Mouse (Mus musculus) gonadal fat pad, adult 2 months (tissue): ENCODE measurements around the gene Tbc1d1. TPM values are rescaled to one million over a fixed set of nuclear protein-coding genes. Genes with fewer than 3 reads are reported as not detected.

Experiments used
- DNase-seq: peaks from one replicate; pipeline ENCODE4 v3.0.0-alpha.2; 2012; ENCODE audit warnings: low read depth
- polyA plus RNA-seq: library from polyadenylated mRNA; depleted of rRNA; stranded (reverse); fragments of >200 nt; gene quantifications from 2 replicates; pipeline ENCODE4 v1.2.3, GENCODE M21; 2012

The Tbc1d1 gene
- polyA plus RNA-seq, 1 experiment = 31.9 TPM

GRCm38 (mm10) chr5:64279668-64280067, 123.6 kb downstream of the Tbc1d1 start:
- DNase-seq = no peak

- no peak for DNase-seq
These were observed 124.1 kb downstream of the Tbc1d1 start for GRCm38 (mm10) chr5:64280191-64280590.

- DNase-seq = no peak
These were observed 124.5 kb downstream of the Tbc1d1 start for GRCm38 (mm10) chr5:64280613-64281012.

- DNase-seq = no peak
These were observed 125.6 kb downstream of the Tbc1d1 start for GRCm38 (mm10) chr5:64281674-64282073.

GRCm38 (mm10) chr5:64282594-64282993, 126.5 kb downstream of the Tbc1d1 start:
- no peak for DNase-seq

GRCm38 (mm10) chr5:64285289-64285688, 129.2 kb downstream of the Tbc1d1 start:
- DNase-seq = no peak

- DNase-seq = no peak
These were observed 129.7 kb downstream of the Tbc1d1 start for GRCm38 (mm10) chr5:64285851-64286250.

GRCm38 (mm10) chr5:64287287-64287686, 131.2 kb downstream of the Tbc1d1 start:
- DNase-seq = no peak

- no peak for DNase-seq
These were observed 132.2 kb downstream of the Tbc1d1 start for GRCm38 (mm10) chr5:64288031-64288928.

GRCm38 (mm10) chr5:64289202-64290060, 133.3 kb downstream of the Tbc1d1 start:
- no peak for DNase-seq

GRCm38 (mm10) chr5:64290061-64290345, 133.9 kb downstream of the Tbc1d1 start:
- no peak for DNase-seq

GRCm38 (mm10) chr5:64291657-64292056, 135.6 kb downstream of the Tbc1d1 start:
- no peak for DNase-seq

GRCm38 (mm10) chr5:64295621-64296020, 139.5 kb downstream of the Tbc1d1 start:
- DNase-seq = no peak

GRCm38 (mm10) chr5:64296328-64296727, 140.2 kb downstream of the Tbc1d1 start:
- DNase-seq = no peak

- no peak for DNase-seq
These were observed 141.0 kb downstream of the Tbc1d1 start for GRCm38 (mm10) chr5:64297100-64297499.

- DNase-seq = no peak
These were observed 142.4 kb downstream of the Tbc1d1 start for GRCm38 (mm10) chr5:64298331-64299036.

- no peak for DNase-seq
These were observed 143.6 kb downstream of the Tbc1d1 start for GRCm38 (mm10) chr5:64299508-64300324.

- no peak for DNase-seq
These were observed 145.1 kb downstream of the Tbc1d1 start for GRCm38 (mm10) chr5:64301246-64301645.

GRCm38 (mm10) chr5:64307289-64307688, 151.2 kb downstream of the Tbc1d1 start:
- DNase-seq = no peak

- DNase-seq = no peak
These were observed 156.2 kb downstream of the Tbc1d1 start for GRCm38 (mm10) chr5:64312295-64312694.

GRCm38 (mm10) chr5:64313481-64313880, 157.4 kb downstream of the Tbc1d1 start:
- DNase-seq = no peak
